Mouse (Mus musculus) retina, adult 2 months (tissue): ENCODE data around the gene Gm26602.

Experiments
- DNase-seq: peaks from one replicate; pipeline ENCODE4 v3.0.0-alpha.2; 2012; ENCODE audit warnings: low read depth, low spot score

Gm26602 gene

GRCm38 (mm10) chr10:79910556-79910955, at the start of gene Gm26602:
Gm26602 (plus strand) TSS chr10:79910856.
- DNase-seq, result no peak

DNA sequence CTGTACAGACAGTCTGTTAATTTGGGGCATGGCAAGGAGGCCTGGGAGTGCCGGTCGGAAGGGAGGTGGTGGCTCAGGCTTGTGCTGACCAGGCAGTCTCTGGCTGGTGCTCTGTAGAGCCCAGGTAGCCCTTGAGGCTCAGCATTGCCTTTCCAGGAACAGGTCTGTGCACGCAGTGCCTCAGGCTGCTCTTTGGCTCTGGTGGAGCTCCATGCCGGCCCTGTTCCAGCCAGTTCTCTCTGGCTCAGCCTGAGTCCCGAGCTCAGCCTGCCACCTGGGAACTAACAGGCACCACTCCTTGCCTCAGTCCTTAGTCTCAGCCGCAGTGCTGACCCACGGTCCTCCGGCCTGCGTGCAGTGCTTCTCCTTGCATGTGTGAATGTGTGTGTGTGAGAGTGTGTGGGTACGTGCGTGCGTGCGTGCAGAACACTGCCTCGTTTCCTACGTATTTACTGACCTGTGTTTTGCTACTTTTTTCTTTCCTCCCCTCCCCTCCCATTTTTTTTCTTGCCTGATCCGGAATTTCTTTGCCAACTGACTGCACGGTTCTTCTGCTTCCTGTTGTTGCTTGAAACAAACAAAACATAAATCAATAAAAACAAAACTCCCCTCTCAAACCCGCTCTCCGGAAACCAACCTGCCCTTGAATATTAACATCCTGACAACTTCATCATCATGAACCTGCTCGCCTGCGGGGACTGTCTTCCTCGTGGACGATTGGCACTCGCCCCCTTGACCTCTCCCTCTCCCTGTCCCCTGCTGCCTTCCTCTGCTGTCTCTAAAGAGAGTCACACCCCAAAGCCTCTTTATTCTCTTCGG, 49.2 kb upstream of the Gm26602 start:
- no peak for DNase-seq

DNA sequence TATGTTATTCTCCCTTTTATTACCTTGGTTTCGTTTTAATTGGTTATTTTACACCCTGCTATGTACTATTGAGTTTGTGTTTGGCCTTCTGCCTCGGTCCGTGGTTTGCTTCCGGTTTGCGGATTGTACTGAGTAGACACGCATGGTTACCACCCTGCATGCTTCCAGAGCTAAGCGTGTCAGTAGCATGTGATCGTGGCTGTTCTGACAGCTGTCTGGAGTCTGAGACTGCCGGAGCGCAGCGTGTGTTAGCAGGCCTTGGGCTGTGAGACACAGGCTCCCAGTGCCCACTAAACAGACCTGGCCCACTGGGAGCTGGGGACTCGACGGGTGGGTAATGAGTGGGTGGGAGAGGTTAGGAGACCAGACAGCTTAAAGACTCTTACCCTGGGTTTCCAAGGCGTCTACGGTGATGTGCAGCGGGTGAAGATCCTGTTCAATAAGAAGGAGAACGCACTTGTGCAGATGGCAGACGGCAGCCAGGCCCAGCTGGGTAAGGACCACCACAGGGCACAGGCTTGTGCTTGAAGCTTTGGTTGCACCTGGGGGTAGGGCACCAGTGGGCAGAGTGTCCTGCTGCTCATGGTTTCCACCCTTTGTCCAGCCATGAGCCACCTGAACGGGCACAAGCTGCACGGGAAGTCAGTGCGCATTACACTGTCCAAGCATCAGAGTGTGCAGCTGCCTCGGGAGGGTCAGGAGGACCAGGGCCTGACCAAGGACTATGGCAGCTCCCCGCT, 48.4 kb upstream of the Gm26602 start:
- DNase-seq, result no peak

- DNase-seq, result no peak
Measured at GRCm38 (mm10) chr10:79862925-79863324, 47.7 kb upstream of the Gm26602 start.

DNA sequence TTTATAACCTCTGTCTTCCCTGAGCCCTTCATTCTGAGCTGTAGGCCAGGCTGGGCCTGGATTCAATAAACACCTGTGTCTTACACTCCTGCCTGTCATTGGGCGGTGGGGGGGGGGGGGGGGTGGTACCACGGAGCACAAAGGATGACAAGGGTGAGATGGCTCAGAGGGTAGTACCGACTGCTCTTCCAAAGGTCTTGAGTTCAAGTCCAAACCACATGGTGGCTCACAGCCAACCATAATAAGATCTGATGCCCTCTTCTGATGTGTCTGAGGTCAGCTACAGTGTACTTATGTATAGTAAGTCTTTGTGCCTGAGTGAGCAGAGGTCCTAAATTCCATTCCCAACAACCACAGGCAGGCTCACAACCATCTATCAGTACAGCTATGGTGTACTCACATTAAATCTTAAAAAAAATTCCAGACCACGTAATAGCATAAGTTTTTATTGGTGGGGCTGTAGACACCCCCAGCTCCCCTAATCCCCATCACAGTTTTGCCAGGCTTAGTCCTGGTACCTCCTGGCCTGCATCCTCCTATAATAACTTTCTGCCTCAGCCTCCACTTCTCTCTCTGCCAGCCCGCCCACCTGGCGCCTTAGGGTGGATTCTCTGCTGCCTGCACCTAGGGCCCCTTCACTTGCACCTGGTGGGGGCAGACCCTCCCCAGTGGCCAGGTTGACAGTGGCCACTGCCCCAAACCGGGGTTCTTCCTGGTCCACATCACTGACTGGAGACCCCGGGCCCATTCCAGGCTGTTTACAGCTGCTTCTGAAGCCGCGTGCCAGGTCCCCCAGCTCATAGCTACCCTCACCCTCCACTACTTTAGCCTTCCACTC, 46.1 kb upstream of the Gm26602 start:
- DNase-seq, result no peak

DNA sequence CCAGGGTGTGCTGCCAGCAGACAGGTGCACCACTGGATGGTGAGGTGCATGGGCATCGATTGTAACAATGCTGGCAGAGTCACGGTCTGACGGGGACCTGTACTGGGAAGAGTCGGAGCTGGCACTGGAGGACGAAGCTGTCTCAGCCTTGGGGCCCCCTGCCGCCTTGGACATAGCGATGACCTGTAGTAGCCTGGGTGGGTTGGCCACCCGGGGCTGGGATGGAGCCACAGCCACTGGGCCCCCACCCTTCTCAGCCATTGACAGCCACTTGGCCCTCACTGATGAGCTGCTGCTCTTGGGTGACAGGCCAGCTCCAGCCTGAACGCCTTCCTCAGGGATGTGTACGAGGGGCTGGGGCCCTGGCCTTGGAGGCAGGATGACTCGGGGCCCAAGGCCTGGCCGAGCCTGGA, 45.5 kb upstream of the Gm26602 start:
- DNase-seq, result no peak

- no peak for DNase-seq
Measured at GRCm38 (mm10) chr10:79865801-79866295, 44.8 kb upstream of the Gm26602 start.

DNA sequence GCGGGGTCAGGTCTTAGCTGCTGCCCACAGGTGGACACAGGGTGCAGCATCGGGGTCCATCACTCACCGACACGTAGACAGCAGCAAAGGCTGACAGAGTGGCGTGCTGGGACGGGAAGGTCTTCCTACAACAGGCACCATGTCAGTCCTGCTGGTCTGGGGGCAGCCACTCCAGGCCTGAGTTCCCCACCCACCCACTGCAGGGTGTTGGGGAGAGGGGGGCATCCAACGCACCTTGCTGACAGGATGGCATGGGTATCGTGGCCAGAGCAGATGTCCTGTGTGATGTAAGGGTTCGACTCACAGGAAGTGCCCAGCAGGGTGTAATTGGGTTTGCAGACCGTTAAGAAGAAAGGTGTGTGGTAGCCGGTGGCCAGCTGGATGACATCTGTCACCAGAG, 44.1 kb upstream of the Gm26602 start:
- DNase-seq, result no peak

- DNase-seq, result no peak
Measured at GRCm38 (mm10) chr10:79871845-79872244, 38.8 kb upstream of the Gm26602 start.

DNA sequence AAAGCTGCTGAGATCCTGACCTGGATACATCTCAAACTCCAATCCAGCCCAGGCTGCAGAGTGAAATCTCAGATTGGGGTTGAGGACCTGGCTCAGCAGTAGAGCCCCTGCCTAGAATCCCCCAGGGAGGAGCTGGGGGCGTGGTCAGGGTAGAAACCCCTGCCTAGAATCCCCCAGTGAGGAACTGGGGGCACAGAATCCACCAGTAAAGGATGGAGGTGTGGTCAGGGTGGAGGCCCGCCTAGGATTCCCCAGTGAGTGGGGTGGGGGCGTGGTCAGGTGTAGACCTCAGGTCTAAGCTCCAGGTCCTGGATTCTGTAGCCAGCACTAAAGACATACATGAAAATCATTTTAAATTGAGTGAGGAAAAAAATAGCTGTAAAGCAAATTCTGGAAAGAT, 37.8 kb upstream of the Gm26602 start:
- DNase-seq, result no peak

GRCm38 (mm10) chr10:79873313-79873712, 37.3 kb upstream of the Gm26602 start:
- DNase-seq, result no peak

DNA sequence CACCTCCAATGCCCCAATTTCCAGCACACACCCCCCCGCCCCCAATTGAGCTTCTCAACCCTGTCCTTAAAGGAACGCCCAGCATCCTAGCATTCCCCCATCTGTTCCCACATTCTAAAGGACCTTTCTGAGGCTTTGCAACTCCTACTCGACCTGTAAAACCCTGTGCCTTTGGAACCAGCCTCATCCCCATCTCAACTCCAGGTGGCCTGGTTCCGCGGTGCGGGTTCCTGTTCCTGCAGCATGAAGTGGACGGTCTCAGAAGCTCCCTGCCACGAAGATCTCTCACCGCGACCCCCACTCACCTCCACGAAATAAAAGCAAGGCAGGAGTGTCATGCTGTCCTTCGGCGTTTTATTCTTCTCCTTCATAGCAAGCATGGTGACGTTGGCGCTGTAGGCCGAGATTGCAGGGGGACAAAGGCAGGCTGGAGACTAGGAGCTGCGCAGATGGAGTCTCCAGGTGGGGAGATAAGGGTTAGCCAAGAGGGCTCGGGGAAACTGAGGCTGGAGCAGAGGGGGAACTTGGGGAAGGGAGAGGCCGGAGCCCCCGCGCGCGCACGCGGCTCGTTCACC, 36.9 kb upstream of the Gm26602 start:
- DNase-seq, result no peak

DNA sequence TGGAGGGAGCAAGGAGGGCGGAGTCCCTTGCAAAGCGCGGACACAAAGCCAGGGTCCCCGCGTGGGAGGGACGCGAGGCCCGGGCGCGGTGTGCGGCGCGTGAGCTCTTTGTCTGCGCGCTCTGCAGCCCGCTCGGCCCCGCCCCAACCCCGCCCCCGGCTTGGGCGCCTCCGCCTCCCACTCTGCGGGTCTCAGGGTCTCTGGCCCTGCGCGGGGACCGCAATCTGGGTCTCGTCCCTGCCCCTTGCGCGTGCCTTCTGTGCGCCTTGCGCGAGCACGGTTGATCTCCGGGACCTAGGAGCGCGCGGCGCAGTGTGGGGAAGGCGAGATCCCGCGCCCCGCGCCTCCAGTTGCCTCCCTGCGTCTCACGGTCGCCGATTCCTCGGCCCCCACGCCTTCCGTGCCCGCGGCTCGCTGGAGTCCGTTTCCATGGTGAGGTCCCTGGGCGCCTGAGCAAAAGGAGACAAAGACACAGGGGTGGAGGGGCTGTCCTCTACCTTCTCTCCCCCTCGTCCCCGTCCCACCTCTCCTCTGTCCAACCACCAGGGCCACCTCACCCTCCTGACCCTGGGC, 36.3 kb upstream of the Gm26602 start, which contains the start of the genes Prtn3 and Plppr3:
Gene Prtn3 (plus strand): TSS at position 187 of the 573 bp plus-strand sequence.
Gene Plppr3 (minus strand): TSS at position 345 of the 573 bp plus-strand sequence.
- DNase-seq, result no peak

- no peak for DNase-seq
Measured at GRCm38 (mm10) chr10:79877174-79877573, 33.5 kb upstream of the Gm26602 start.

DNA sequence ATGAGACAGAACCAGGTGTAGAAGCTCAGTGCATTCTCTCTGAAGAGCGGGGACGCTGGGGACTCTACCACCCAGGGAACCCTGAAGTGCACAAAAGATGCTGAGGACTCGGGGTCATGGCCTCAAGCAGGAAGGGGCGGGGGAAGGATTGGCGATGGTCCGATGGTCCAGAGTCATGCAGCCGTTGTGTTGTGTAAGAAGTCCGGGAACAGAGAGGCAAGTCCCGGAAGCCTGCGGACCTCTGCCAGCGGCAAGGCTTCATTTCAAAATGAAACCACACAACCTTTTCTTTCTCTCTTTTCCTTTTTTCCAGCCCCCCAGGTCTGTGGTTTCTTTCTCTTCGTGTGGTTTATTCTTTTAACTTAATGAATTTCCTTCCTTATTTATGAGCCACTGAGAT, 32.9 kb upstream of the Gm26602 start:
- DNase-seq, result no peak

GRCm38 (mm10) chr10:79879527-79879926, 31.1 kb upstream of the Gm26602 start:
- DNase-seq, result no peak

GRCm38 (mm10) chr10:79880721-79881120, 29.9 kb upstream of the Gm26602 start:
- DNase-seq, result no peak

DNA sequence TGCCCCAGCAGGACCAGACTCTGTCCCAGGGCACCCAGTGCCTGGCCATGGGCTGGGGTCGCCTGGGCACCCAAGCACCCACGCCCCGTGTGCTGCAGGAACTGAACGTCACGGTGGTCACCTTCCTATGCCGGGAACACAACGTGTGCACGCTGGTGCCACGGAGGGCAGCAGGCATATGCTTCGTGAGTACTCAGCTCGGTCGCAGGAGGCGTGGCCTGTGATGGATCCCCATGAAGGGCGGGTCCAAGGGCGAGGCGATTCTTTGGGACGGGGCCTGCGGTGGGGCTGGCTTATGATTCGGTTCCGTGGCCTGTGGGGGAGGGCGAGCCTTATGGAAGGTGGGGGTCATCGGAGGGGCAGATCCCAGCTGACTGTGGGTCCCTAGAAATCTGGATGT, 28.7 kb upstream of the Gm26602 start:
- DNase-seq, result no peak

DNA sequence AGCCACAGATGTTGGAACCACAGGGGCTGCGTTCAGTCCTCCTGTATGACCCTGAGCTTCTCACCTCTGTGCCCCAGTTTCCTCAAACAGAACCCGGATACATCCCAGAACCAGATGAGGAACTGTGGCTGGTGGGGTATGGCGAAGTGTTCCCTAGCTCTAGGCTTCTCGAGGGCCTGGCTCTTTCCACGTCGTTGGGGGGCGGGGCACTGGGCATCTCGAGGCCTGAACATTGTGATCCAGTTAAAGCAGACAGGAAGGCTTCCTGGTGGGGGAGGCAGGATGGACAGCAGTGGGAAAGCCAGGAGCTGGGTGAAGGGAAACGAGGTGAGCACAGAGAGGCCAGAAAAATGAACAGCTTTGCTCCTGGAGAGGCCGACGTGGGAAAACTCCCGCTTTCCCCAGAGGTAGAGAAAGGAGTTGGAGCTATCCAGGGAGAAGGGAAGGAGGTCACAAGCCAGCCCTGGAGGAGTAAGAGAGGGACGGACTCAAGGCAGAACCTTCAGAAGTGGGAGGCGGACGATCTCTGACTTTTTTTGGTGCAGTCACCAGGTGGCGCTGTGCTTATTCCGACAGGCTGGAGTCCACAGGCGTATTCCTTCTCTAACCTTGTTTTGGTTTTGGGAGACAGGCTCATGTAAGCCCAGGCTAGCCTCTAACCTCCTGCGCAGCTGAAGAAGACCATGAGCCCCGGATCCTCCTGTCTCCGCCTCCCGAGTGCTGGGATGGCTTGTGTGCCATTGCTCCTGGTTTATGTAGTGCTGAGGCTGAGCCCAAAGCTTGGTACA, 27.2 kb upstream of the Gm26602 start:
- peak; percentile 62 for DNase-seq

DNA sequence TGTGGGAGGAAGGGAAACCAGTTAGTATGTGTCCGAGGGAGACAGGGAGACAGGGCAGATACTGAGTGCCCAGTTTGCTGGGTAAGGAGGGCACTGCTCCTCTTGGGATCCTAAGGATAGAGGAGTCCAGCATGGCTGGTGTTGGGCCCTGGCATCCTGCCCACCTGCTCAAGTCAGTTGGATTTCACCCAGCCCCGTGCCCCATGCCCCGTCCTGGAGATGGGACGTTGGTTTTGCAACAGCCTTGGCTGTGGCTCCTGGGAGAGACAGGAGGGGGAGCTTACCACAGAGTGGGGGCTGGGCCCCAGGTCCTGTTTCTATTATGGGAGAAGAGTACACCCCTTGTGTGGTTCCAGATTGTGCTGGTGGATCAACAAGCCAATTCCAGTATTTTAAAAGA, 26.2 kb upstream of the Gm26602 start:
- no peak for DNase-seq
